Mouse (Mus musculus) small intestine, adult 2 months (tissue): ENCODE data around the gene Lhfpl1.

Experiments used
- CTCF ChIP-seq: fragments of 200-500 bp; IDR thresholded peaks from 2 replicates; pipeline ENCODE4 v1.5.1; 2012; ENCODE audit warnings: low read depth, mild to moderate bottlenecking, control low read depth, inconsistent platforms, low read length, moderate library complexity, mixed read lengths; ENCODE audit not compliant: insufficient replicate concordance, insufficient read length; ENCODE audit errors: extremely low read depth
- POLR2A ChIP-seq: fragments of 200-500 bp; IDR thresholded peaks from 2 replicates; pipeline ENCODE4 v1.6.1; 2012; ENCODE audit warnings: low read depth, mild to moderate bottlenecking, control low read depth, inconsistent platforms, low read length, moderate library complexity

DNA sequence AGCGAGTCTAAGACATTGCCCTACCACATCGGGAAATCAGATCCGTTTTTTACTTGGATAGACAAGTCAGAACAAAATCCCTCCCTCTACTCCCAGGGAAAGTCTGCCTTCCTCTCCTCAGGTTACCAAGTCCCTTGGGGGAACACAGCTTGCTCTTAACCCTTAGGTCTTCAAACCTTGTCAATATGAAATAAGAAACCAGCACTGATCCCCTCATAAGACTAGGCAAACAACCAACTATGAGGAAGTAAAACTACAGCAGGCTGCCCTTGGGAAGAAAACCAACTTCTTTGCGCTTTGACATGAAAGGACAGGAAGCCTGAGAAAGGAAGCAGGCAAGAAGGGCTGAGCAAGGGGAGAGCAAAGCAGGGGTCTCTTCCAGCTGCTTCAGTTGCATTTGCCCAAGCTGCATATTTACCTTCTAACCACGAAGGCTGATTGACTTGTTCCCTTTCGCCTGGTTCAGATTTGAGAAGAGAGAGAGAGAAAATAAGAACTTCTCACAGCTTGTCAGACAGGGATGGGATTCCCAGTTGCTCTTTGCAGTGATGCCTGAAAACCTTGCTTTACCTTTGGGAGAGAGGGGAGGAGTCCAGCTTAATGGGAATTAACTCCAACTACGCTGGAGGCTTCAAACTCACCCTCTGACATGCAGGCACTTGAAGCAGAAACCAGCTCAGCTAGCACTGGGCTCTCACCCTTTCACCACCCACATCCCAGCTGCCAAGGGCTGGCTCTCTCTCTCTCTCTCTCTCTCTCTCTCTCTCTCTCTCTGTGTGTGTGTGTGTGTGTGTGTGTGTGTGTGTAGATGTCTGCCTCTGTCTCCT lies at the start of gene Lhfpl1:
- TF ChIP-seq CTCF, result no peak
- TF ChIP-seq POLR2A, result no peak
